Mouse (Mus musculus): ENCODE results near the gene Nek9. TPM values are rescaled to one million over a fixed set of nuclear protein-coding genes. Genes with fewer than 3 reads are reported as not detected.

Nek9 gene
- total and polyA plus RNA-seq, 2 experiments from 2014 or later, result 8.5 to 23.2 TPM

DNA sequence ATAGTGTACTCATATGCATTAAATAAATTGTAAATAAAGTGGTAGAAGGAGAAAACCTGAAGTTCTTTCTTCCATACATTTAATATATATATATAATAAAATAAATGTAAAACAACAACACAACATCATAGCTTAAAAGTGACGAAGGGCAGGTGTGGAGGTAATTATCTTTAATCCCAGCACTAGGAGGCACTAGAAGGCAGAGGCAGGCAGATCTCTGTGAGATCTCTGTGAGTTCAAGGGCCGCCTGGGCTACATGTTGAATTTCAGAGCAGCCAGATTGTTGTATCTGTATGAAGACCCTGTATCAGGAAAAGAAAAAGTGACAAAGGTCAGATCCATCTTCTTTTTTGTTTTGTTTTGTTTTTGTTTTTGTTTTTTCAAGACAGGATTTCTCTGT is 39.1 kb upstream of the Nek9 start:
- Histone ChIP-seq H3K4me2 (ENCODE audit: low read depth) (no peak overlapping the region), H3K36me3 (ENCODE audit: insufficient read depth) (no peaks in the 10 kb centered on the region), H3K4me3 (ENCODE audit: low read depth, low read length) (no peak overlapping the region), H3K9me3 (ENCODE audit: low read length) (no peaks in the 10 kb centered on the region), H3K27ac (ENCODE audit: low read depth, low read length) (no peak overlapping the region), H3K4me1 (ENCODE audit: insufficient read depth) (0 out of 2 replicates have a peak, but pooled peaks cover 5% of the 10 kb centered on the region), H3K27me3 (ENCODE audit: insufficient read depth, low read length) (no peaks in the 10 kb centered on the region), H3K9ac (no peak overlapping the region)
- TF ChIP-seq CTCF (IDR thresholded peaks at IDR 0.05; ENCODE audit: low read depth), result no peak
- WGBS, result 91% methylated on average over 2 of the region's 2 CpGs
- DNase-seq (no peak), ATAC-seq (no peak)

DNA sequence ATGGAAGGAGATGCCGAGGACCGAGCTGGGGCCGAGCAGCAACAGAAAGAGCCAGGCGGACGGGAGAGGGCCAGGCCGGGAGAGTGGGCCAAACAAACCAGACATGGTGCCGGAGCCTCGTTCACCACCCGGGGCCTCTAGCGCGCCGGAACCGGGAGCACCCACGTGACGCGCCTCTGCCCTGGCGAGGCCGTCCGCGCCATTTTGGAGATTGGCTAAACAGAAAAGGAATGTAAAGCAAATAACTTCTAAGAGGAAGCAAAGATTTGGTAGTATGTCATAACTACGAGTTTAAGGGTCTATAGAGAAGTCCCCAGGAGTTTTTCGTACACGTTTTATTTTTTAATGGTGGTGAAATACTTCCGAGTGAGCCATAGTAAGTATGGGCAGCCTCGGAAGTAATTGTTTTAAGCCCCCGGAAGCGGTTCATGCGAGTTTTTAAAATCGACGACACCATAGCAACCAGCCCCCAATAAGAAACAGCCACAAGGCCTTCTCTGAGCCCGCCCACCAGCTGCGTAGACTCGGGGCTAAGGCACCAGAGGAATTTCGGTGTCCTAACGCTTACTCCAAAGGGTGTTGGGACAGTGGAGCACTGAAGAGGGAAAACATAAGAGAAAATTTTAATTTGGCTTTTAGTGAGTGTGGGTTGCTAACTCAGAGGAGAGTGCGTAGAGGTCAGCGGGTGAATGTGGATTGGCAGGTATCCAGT is 35.6 kb upstream of the Nek9 start, which contains the start of gene Tmed10:
Gene Tmed10 (minus strand): TSS at position 287 of the 712 bp plus-strand sequence.
- H3K9ac ChIP-seq, result peak within 1 kb of the TSS; percentile 80
- TF ChIP-seq CTCF (IDR thresholded peaks at IDR 0.05; ENCODE audit: low read depth), result peak; percentile 5; the same call in 1 of the 2 replicates
- H3K27me3 ChIP-seq (ENCODE audit: insufficient read depth, low read length), result no peaks in the 10 kb centered on the region
- H3K9me3 ChIP-seq (ENCODE audit: low read length), result no peaks in the 10 kb centered on the region
- ATAC-seq (peak; percentile 98), DNase-seq (peak; percentile 95)
- 0 out of 2 replicates have a peak, but pooled peaks cover 8% of the 10 kb centered on the region for H3K4me1 ChIP-seq (ENCODE audit: insufficient read depth)
- H3K27ac ChIP-seq (ENCODE audit: low read depth, low read length), result peak within 1 kb of the TSS; percentile 82
- H3K4me2 ChIP-seq (ENCODE audit: low read depth), result peak within 1 kb of the TSS; percentile 45
- peak within 1 kb of the TSS; percentile 73 for H3K4me3 ChIP-seq (ENCODE audit: low read depth, low read length)
- H3K36me3 ChIP-seq (ENCODE audit: insufficient read depth), result no peaks in the 10 kb centered on the region
- under 1% methylated on average over 37 of the region's 37 CpGs for WGBS

DNA sequence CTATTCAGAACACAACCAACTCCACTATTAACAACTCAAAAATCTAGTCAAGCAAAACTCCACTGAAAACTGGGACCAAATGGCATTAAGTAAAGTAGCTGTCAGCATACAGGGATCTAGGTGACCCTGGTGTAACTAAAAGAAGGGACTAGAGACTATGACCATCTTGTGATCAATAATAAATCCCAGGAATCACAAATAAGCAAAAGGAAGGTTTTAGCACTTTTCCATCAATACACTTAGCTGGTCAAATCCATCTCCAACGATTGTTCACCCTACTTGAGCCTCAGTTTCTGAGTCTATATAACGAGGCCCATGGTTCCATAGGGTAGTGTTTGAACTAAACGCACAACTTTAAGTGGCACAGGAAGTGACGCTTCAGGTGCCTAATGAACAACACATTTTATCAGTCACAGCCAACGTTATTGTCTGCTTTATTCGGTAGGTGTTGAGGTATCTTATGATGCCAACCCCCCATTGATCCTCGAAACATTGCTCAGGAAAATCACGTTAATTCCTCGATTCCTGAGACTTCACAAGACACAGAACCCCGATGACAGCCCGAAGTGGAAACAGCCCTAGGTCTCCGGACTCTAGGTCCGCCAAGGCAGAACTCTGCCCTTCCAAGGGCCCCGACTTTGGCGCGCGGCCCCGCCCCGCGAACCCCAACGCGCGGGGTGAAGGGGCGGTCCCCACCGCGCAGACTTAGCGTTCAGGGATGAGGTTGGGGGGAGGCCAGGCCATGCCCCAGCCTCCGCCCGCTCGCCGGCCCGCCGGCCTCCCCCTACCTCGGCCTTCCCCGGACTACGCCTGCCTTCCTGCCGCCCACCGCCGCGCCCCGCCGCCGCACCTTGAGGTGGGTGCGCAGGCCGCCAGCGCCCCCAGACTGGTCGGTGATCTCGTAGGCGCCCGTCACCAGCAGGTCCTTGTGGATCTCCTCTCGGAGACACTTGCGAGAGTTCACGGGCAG is 34.7 kb upstream of the Nek9 start:
- Histone ChIP-seq H3K4me3 (ENCODE audit: low read depth, low read length) (peak overlapping the region; percentile 73), H3K4me1 (ENCODE audit: insufficient read depth) (0 out of 2 replicates have a peak, but pooled peaks cover 8% of the 10 kb centered on the region), H3K27me3 (ENCODE audit: insufficient read depth, low read length) (no peaks in the 10 kb centered on the region), H3K27ac (ENCODE audit: low read depth, low read length) (peak overlapping the region; percentile 82), H3K9ac (peak overlapping the region; percentile 80), H3K9me3 (ENCODE audit: low read length) (no peaks in the 10 kb centered on the region), H3K36me3 (ENCODE audit: insufficient read depth) (no peaks in the 10 kb centered on the region), H3K4me2 (ENCODE audit: low read depth) (peak overlapping the region; percentile 45)
- under 1% methylated on average over 51 of the region's 53 CpGs for WGBS
- ATAC-seq, result peak; percentile 63
- TF ChIP-seq CTCF (IDR thresholded peaks at IDR 0.05; ENCODE audit: low read depth), result peak; percentile 17; the same call in 1 of the 2 replicates
- DNase-seq, result peak; percentile 64

DNA sequence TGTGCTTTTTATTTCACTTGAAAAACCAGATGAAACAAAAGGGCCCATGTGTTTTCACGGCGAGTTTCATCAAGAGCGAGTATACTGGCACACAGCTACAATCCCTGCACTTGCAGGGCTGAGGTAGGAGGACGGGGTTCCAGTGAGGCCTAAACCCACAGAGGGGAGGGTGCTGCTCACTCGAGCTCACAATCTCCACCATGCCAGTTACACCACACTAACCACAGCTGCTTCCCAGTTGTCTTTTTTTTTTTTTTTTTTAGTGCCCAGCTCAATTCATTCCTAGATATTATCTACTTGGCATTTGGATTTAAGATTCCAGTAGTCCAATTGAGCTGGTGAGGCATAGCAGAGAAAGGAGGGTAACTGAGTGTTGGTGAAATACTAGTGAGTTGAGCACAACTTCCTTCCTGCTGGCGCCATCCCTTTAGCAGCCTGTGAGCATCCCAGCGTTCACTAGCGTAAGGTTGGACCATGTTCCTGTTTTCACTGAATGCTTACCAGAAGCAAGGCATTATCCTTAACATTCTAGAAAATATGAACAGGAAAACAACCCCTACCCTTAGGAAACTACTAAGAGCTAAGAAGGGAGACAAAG is 33.0 kb upstream of the Nek9 start:
- no peak overlapping the region for H3K27ac ChIP-seq (ENCODE audit: low read depth, low read length)
- no peaks in the 10 kb centered on the region for H3K9me3 ChIP-seq (ENCODE audit: low read length)
- no peaks in the 10 kb centered on the region for H3K36me3 ChIP-seq (ENCODE audit: insufficient read depth)
- no peaks in the 10 kb centered on the region for H3K27me3 ChIP-seq (ENCODE audit: insufficient read depth, low read length)
- DNase-seq, result no peak
- H3K4me2 ChIP-seq (ENCODE audit: low read depth), result no peak overlapping the region
- WGBS, result 69% methylated on average over 8 of the region's 8 CpGs
- no peak for TF ChIP-seq CTCF (IDR thresholded peaks at IDR 0.05; ENCODE audit: low read depth)
- no peak for ATAC-seq
- no peak overlapping the region for H3K4me3 ChIP-seq (ENCODE audit: low read depth, low read length)
- no peak overlapping the region for H3K9ac ChIP-seq
- H3K4me1 ChIP-seq (ENCODE audit: insufficient read depth), result 0 out of 2 replicates have a peak, but pooled peaks cover 8% of the 10 kb centered on the region

DNA sequence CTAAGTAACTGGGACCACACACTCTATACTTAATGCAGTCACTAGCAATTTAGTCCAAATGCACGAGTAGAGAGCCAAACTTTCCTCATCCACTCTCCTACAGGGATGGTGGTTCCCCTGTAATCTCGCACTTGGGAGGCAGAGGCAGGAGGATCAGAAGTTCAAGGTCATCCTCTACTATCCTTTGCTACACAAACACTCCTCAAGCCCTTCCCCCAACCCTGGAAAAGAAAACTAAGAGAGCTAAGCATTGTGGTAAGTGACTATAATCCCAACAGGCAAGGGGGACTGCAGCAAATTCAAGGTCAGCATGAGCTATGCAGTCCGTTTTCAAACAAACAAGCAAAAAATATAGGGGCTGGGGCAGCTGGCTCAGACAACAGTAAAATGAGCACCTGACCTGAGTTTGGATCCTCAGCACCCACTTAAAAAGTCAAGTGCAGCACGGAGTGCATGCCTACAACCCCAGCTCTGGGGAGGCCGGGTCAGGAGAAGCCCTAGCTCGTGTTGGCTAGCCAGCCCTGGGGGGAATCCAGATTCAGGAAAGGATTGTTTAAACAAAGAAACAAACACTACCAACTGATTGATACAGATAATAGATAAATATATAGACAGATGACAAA is 29.4 kb upstream of the Nek9 start:
- no peak for DNase-seq
- Histone ChIP-seq H3K27ac (ENCODE audit: low read depth, low read length) (no peak overlapping the region), H3K9me3 (ENCODE audit: low read length) (no peaks in the 10 kb centered on the region), H3K9ac (no peak overlapping the region), H3K27me3 (ENCODE audit: insufficient read depth, low read length) (no peaks in the 10 kb centered on the region), H3K4me1 (ENCODE audit: insufficient read depth) (0 out of 2 replicates have a peak, but pooled peaks cover 5% of the 10 kb centered on the region), H3K4me2 (ENCODE audit: low read depth) (no peak overlapping the region), H3K36me3 (ENCODE audit: insufficient read depth) (no peaks in the 10 kb centered on the region), H3K4me3 (ENCODE audit: low read depth, low read length) (no peak overlapping the region)
- no peak for TF ChIP-seq CTCF (IDR thresholded peaks at IDR 0.05; ENCODE audit: low read depth)
- 82% methylated on average over 6 of the region's 6 CpGs for WGBS
- ATAC-seq, result no peak

DNA sequence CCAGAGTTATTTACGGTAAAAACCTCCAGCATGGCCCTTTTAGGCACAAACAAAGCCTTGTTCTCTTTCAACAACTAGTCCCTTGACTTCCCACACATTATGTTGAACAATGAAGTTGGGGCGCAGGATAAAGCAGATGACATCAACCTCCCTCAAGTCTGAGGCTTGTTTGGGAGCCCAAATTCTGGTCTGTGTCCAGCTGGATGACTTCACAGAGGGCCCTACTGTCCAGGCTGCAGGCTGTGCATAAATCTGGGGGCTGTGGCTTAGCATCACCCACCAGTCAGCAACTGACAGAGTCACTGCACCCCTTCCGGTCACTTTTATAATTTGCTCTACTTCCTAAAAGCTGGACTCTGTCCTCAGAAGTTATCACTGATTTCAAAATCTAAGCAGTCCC is 27.1 kb upstream of the Nek9 start:
- Histone ChIP-seq H3K27me3 (ENCODE audit: insufficient read depth, low read length) (no peaks in the 10 kb centered on the region), H3K4me3 (ENCODE audit: low read depth, low read length) (no peak overlapping the region), H3K4me2 (ENCODE audit: low read depth) (no peak overlapping the region), H3K9me3 (ENCODE audit: low read length) (no peaks in the 10 kb centered on the region), H3K36me3 (ENCODE audit: insufficient read depth) (no peaks in the 10 kb centered on the region), H3K27ac (ENCODE audit: low read depth, low read length) (0 out of 2 replicates have a peak overlapping the region, but pooled peaks have one; percentile 35), H3K9ac (no peak overlapping the region), H3K4me1 (ENCODE audit: insufficient read depth) (no peaks in the 10 kb centered on the region)
- WGBS, result 47% methylated on average over 3 of the region's 3 CpGs
- DNase-seq (peak; percentile 46), ATAC-seq (peak; percentile 89)
- no peak for TF ChIP-seq CTCF (IDR thresholded peaks at IDR 0.05; ENCODE audit: low read depth)
